Mouse (Mus musculus) liver, embryonic 16.5 days (tissue): Measurements from ENCODE around the gene Lad1. TPM values are rescaled to one million over a fixed set of nuclear protein-coding genes. Genes with fewer than 3 reads are reported as not detected.

ENCODE experiments used
- ATAC-seq: fragments of 200-750 bp; cut with Nextera tagmentation; 2 replicates; pipeline ENCODE4 v1.8.0; 2017; ENCODE audit warnings: low read depth, mild to moderate bottlenecking, moderate number of reproducible peaks, moderate library complexity
- H3K27ac ChIP-seq: fragments of 300-500 bp; sonication (generic); 2 replicates; pipeline ENCODE4 v1.5.1; 2014; ENCODE audit warnings: mild to moderate bottlenecking, low read length
- H3K27me3 ChIP-seq: fragments of 300-500 bp; sonication (generic); 2 replicates; pipeline ENCODE4 v1.6.1; 2014; ENCODE audit warnings: low read depth, low read length, mixed read lengths; ENCODE audit not compliant: control insufficient read depth, insufficient read depth
- H3K36me3 ChIP-seq: fragments of 300-500 bp; sonication (generic); 2 replicates; pipeline ENCODE4 v1.6.1; 2014; ENCODE audit warnings: mild to moderate bottlenecking; ENCODE audit not compliant: control insufficient read depth, insufficient read depth
- H3K4me1 ChIP-seq: fragments of 300-500 bp; sonication (generic); 2 replicates; pipeline ENCODE4 v1.6.1; 2014; ENCODE audit warnings: low read depth, low read length, mixed read lengths; ENCODE audit not compliant: control insufficient read depth
- H3K4me2 ChIP-seq: fragments of 300-500 bp; sonication (generic); 2 replicates; pipeline ENCODE4 v1.6.1; 2014; ENCODE audit warnings: low read depth, low read length, mixed read lengths
- H3K4me3 ChIP-seq: fragments of 300-500 bp; sonication (generic); 2 replicates; pipeline ENCODE4 v1.5.1; 2014; ENCODE audit warnings: low read depth, mild to moderate bottlenecking, low read length
- H3K9ac ChIP-seq: fragments of 300-500 bp; sonication (generic); 2 replicates; pipeline ENCODE4 v1.6.1; 2014; ENCODE audit warnings: low read depth, low read length
- H3K9me3 ChIP-seq: fragments of 300-500 bp; sonication (generic); replicated peaks from 2 replicates; pipeline ENCODE4 v1.6.1; 2016; ENCODE audit warnings: low read length; ENCODE audit not compliant: control insufficient read depth
- WGBS: fragments of 180-500 bp; shearing (Covaris S2); extraction: QIAGEN DNeasy Blood & Tissue Kit; methylation state at CpG from one replicate; pipeline ENCODE4 v1.1.7; 2014; ENCODE audit not compliant: insufficient replicate concordance; 5-methylcytosine and 5-hydroxymethylcytosine counted together
- polyA plus RNA-seq: library from polyadenylated mRNA; unstranded; fragments of >200 nt; fragmentation: Nextera tagmentation; extraction: Ambion mirVana; gene quantifications from 2 replicates; pipeline ENCODE4 v1.2.1, GENCODE M21; 2015

Gene Lad1
- polyA plus RNA-seq, 1 experiment from 2014 or later, result 1.5 TPM

DNA sequence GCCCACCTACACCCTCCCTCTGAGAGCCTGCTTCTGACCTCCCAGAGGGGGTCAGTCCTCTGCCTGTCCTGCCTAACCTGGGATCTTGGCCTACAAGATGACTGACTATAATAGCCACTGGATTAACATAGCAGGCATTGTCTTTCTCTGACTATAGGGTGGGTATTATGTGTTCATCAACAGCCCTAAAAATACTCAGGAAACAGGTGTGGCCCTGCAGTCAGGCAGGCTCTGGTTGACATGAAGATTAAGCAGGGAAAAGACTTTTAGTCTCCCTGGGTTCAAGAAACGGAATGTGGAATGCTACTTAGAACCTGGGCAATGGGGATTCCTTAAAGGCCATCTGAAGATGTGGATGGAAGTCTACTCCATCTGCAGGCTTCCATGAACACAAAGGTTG is 19.9 kb upstream of the Lad1 start:
- Histone ChIP-seq H3K36me3 (no peaks in the 10 kb centered on the region), H3K4me1 (peaks cover 8% of the 10 kb centered on the region), H3K9ac (no peak overlapping the region), H3K27me3 (peaks cover 17% of the 10 kb centered on the region), H3K9me3 (no peaks in the 10 kb centered on the region), H3K27ac (no peak overlapping the region), H3K4me2 (no peak overlapping the region), H3K4me3 (no peak overlapping the region)
- no peak for ATAC-seq
- WGBS, result 50% methylated on average over 1 of the region's 1 CpGs

GRCm38 (mm10) chr1:135799109-135799627 is 19.2 kb upstream of the Lad1 start:
- 29% methylated on average over 8 of the region's 8 CpGs for WGBS

GRCm38 (mm10) chr1:135800192-135800950 is 18.0 kb upstream of the Lad1 start:
- H3K27ac ChIP-seq, result no peak overlapping the region

More at GRCm38 (mm10) chr1:135799109-135799627, 19.2 kb upstream of the Lad1 start:
- Histone ChIP-seq H3K36me3 (no peaks in the 10 kb centered on the region), H3K27me3 (peaks cover 10% of the 10 kb centered on the region), H3K4me1 (peaks cover 6% of the 10 kb centered on the region), H3K9me3 (no peaks in the 10 kb centered on the region), H3K4me3 (no peak overlapping the region), H3K27ac (no peak overlapping the region), H3K9ac (no peak overlapping the region), H3K4me2 (no peak overlapping the region)
- ATAC-seq, result no peak

DNA sequence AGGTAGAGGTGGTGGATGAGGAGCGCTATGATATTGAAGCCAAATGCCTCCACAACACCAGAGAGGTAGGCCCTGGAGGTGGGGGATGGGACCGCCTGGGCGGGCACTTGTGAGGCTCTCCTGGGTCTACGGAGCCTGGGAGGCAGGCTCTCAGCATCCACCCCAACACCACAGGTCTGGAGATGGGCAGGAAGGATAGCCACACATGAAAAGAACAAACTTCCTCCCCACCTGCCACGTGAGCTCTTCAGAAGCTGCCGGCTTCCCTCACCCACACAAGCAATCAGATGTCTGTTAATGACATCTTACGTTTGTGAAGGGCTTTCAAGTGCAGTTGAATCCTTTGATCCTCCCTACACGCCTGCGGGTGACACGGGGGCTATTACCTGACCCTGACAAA is 10.9 kb upstream of the Lad1 start:
- no peak overlapping the region for H3K9ac ChIP-seq
- no peaks in the 10 kb centered on the region for H3K9me3 ChIP-seq
- H3K4me3 ChIP-seq, result no peak overlapping the region
- no peak overlapping the region for H3K27ac ChIP-seq
- 44% methylated on average over 10 of the region's 10 CpGs for WGBS
- ATAC-seq, result no peak
- H3K4me1 ChIP-seq, result no peaks in the 10 kb centered on the region
- no peaks in the 10 kb centered on the region for H3K27me3 ChIP-seq
- no peak overlapping the region for H3K4me2 ChIP-seq
- H3K36me3 ChIP-seq, result no peaks in the 10 kb centered on the region

More at GRCm38 (mm10) chr1:135800192-135800950, 18.0 kb upstream of the Lad1 start:
- Histone ChIP-seq H3K4me1 (peaks cover 6% of the 10 kb centered on the region; the same call in 1 of the 2 replicates), H3K9ac (no peak overlapping the region), H3K4me2 (no peak overlapping the region), H3K4me3 (no peak overlapping the region), H3K36me3 (no peaks in the 10 kb centered on the region), H3K27me3 (no peaks in the 10 kb centered on the region), H3K9me3 (no peaks in the 10 kb centered on the region)
- WGBS, result 28% methylated on average over 8 of the region's 8 CpGs
- no peak for ATAC-seq

- Histone ChIP-seq H3K4me2 (no peak overlapping the region), H3K4me3 (no peak overlapping the region), H3K36me3 (no peaks in the 10 kb centered on the region), H3K27me3 (no peaks in the 10 kb centered on the region; the same call in 1 of the 2 replicates), H3K9me3 (no peaks in the 10 kb centered on the region), H3K9ac (no peak overlapping the region), H3K4me1 (no peaks in the 10 kb centered on the region), H3K27ac (no peak overlapping the region)
- ATAC-seq, result no peak
- 54% methylated on average over 2 of the region's 2 CpGs for WGBS
These were observed 8.2 kb upstream of the Lad1 start for GRCm38 (mm10) chr1:135810180-135810579.

DNA sequence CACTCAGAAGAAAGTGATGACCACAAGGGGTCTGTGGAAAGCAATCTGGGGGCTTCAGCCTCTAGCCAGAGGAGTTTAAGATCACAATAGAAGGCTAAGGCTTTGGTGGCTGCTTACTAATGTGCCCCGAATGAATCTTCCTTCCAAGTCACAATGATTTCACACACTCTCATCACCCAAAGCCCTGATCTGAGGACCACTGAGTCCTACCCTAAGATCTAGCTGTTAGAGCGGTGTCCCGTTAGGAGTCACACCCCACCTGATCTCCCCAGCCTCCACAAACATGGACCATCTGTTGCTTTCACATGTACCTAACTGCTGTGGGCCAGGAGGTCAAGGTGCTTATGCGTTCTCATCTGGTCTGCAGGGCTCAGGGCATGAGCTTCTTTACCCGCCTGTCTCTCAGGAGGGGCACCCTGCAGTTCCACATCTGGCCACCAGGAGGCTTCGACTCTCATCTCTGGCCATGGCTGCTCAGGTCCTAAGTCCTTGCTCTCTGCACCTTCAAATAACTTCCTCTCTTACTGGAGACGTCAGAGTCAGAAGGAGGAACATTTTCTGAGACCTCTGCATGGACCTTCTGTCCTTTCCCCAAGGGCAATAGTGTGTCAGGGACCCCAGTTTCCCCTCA is 7.3 kb upstream of the Lad1 start:
- Histone ChIP-seq H3K27me3 (peaks cover 3% of the 10 kb centered on the region), H3K9ac (no peak overlapping the region), H3K36me3 (no peaks in the 10 kb centered on the region), H3K27ac (no peak overlapping the region), H3K4me3 (no peak overlapping the region), H3K9me3 (no peaks in the 10 kb centered on the region), H3K4me1 (no peaks in the 10 kb centered on the region), H3K4me2 (no peak overlapping the region)
- 28% methylated on average over 7 of the region's 7 CpGs for WGBS
- no peak for ATAC-seq

DNA sequence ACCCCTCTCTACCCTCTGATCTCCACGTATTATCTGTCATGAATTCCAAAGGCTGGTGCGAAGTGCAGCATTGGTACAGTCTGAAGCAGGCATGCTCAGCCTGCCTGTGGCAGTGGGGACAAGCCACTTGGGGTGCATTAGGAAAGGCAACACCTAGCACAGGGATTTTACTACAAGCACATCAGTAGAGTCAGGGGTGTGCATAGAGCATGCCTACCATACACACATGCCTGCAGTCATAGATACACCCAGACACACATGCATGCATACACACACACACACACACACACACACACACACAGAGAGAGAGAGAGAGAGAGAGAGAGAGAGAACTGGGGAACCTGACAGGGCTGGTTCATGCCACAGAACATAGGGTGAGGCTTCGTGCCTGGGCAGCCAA is 6.2 kb upstream of the Lad1 start:
- Histone ChIP-seq H3K9me3 (no peaks in the 10 kb centered on the region), H3K4me1 (no peaks in the 10 kb centered on the region), H3K27me3 (peaks cover 9% of the 10 kb centered on the region), H3K9ac (no peak overlapping the region), H3K4me2 (no peak overlapping the region), H3K27ac (no peak overlapping the region), H3K36me3 (no peaks in the 10 kb centered on the region), H3K4me3 (no peak overlapping the region)
- ATAC-seq, result no peak
- 56% methylated on average over 3 of the region's 3 CpGs for WGBS

DNA sequence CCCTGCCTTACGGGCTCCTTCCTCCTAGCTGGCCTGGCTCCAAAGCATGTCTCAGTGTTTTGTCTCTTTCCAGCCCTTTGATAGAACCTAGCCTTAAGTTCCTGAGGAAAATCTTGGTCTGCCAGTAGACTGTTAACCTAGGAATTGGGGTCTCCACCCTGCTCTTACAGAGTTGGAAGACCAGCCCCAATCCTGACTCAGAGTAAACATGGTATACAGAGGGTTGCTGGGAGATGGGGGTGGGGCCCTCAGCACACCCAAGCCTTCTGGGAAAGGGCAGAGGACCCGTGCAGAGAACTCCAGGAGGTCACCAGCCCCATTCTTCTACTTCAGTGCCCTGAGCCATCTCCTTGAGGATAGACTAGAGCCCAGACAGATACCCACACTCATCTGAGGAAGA is 5.8 kb upstream of the Lad1 start:
- Histone ChIP-seq H3K4me2 (no peak overlapping the region), H3K27ac (no peak overlapping the region), H3K4me1 (no peaks in the 10 kb centered on the region), H3K9me3 (no peaks in the 10 kb centered on the region), H3K36me3 (no peaks in the 10 kb centered on the region), H3K9ac (no peak overlapping the region), H3K4me3 (no peak overlapping the region), H3K27me3 (peaks cover 13% of the 10 kb centered on the region)
- ATAC-seq, result no peak
- WGBS, result 31% methylated on average over 2 of the region's 2 CpGs

DNA sequence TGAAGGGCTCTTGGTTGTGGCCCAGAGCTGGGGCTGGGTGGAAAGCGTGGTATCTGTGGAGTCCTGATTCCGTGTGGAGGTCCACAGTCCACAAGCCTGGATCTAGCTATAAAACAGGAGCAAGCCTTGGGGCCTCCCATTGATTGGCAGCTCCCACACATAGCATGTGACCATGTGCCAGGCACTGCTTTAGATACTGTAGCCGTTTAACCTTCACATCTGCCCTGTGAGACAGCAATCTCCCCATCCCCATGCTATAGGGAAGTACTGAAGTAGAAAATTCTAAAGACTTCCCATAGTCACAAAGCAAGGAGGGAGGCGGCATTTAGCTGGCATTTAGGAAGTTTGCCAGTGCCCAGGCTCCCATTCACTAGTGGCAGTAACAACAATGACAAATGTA is 5.3 kb upstream of the Lad1 start:
- Histone ChIP-seq H3K4me3 (no peak overlapping the region), H3K27me3 (peaks cover 17% of the 10 kb centered on the region), H3K27ac (no peak overlapping the region), H3K9me3 (no peaks in the 10 kb centered on the region), H3K36me3 (no peaks in the 10 kb centered on the region), H3K4me2 (no peak overlapping the region), H3K4me1 (no peaks in the 10 kb centered on the region), H3K9ac (no peak overlapping the region)
- no peak for ATAC-seq
- WGBS, result 39% methylated on average over 4 of the region's 4 CpGs
